Mouse (Mus musculus) adipocyte (in vitro differentiated cells): ENCODE measurements at regions not wholly inside any gene's neighbourhood (a gene's known extent, or its start where the extent isn't known, plus 50 kb on each side); places are given as distances from the start of the nearest gene placed in this dataset.
"Not testable (repeated sequence)": the region's sequence is repeated elsewhere in the genome, so short reads cannot be mapped to it uniquely, and the experiment has no call there.

ENCODE experiments used
- DNase-seq: peaks from one replicate; pipeline ENCODE4 v3.0.0-alpha.2; 2016; ENCODE audit warnings: low spot score

DNA sequence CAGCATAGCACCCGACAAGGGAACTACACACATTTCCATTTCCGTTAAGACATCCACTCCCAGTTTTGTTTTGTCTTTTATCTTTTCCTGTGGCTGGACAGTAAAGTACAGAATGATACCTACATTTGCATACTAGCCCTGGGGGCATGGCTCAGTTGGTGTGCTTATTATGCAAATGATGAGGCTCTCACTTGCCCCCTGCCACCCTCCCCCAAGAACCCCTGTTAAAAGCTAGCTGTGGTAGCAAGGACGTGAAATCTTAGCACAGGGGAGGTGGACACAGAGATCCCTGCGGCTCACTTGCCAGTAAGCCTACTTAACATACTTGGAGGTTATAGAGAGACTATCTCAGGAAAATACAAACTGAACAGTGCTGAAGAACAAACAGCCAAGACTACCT is 375.2 kb upstream of the B3galt2 start:
- DNase-seq: no peak

GRCm38 (mm10) chr1:143286274-143286967 is 354.0 kb upstream of the B3galt2 start:
- DNase-seq: no peak

GRCm38 (mm10) chr1:143287448-143287847 is 353.0 kb upstream of the B3galt2 start:
- no peak for DNase-seq

DNA sequence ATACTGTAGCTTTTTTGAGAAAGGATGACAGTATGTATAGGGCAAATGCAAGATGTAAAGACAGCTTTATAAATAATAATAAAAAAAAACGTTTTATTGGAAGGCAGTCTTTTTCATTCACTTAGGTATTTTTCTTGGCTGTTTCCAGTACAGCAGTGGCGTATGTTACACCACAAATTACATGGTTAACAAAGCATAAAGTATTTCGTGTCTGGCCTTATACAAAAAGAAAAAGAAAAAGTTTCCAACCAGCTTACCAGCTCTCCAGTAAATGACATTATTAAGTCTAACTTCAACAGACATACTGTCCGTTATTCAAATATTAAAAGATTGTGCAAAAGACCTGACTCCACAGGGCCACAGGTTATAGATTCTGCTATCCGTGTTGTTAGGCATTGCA is 343.9 kb upstream of the B3galt2 start:
- no peak for DNase-seq

DNA sequence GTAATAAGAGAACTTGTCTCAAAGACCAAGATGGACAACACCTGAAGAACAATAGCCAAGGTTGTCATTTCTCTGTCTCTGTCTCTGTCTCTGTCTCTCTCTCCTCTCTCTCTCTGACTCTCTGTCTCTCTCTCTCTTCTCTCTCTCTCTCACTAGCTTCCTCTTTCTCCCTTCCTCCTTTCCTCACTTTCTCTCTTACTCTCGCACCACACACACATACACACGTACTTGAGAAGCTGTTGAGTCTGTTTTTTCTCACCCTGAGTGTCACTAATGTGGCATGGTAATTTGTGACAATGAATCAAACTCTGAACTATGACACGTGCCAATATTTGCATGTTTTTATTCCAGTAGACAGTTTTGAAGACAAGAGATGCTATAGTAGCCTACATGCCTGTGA is 333.1 kb upstream of the B3galt2 start:
- no peak for DNase-seq

GRCm38 (mm10) chr1:143318381-143318780 is 322.1 kb upstream of the B3galt2 start:
- no peak for DNase-seq

GRCm38 (mm10) chr1:143319568-143319967 is 320.9 kb upstream of the B3galt2 start:
- no peak for DNase-seq

DNA sequence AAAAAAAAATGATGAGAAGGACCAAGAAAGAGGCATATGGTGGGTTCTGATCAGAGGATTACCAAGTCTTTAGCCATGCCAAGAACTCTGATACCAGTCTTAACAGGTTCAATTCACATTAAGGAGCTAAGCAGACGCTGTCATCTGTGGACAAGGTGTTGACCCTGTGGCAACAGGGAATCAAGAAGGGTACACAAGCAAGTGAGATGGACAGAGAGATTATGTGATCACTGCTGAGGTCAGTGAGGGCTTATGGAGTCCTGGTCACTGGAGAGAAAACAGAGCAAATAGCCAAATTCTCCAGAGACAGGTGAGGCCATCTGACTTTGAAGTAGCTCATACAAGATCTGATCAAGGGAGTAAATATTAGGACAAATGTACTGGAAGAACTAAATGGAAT is 289.1 kb upstream of the B3galt2 start:
- no peak for DNase-seq

- DNase-seq: not testable (repeated sequence)
These were observed 280.2 kb upstream of the B3galt2 start for GRCm38 (mm10) chr1:143360256-143360655.

DNA sequence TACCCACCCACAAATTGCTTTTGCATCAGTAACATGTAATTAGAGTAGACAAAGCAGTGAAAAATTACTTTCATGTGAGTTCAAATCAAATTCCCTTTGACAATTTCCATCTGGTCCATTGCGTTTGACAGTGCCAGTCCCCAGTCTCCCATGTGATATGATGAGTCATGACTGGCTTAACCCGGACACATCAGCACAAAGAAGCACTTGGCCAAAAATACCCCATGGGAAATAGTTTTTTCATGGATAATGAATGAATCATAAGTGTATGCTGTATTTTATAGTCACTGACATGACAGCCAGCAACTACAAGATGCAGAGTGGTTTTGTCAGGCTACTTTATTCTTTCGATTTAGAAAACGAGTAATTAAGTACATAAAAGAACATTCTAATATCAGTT is 248.6 kb upstream of the B3galt2 start:
- peak; percentile 39 for DNase-seq
